Mouse (Mus musculus): ENCODE results near the gene Tapt1.

Gene Tapt1

GRCm38 (mm10) chr5:44234606-44235005 lies 8.2 kb upstream of the Tapt1 start:
- in situ Hi-C loops (cut with MseI, MboI), result no loop called here

DNA sequence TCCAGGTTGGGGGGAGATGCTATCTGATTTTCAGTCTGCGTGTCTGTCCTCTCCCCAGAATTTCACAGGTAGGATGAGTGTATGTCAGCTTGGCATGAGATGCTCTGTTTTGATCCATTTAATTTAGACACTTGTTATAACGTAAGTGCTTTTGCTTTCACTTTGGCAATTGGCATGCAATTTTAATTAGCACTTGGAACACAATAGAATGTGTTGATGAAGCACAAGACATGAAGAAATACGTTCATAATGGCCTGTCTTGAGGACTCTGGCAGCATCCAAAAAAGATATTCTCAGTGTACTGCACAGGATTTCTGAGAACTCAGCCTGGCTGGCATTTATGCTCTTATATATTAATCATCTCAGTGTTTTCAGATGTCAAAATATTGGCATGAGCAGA lies 7.5 kb upstream of the Tapt1 start:
- in situ Hi-C loops (cut with MseI, MboI), result no loop called here

- in situ Hi-C loops (cut with MseI, MboI), result no loop called here
Measured at GRCm38 (mm10) chr5:44228756-44229155, 2.3 kb upstream of the Tapt1 start.

- in situ Hi-C loops (cut with MseI, MboI), result no loop called here
Measured at GRCm38 (mm10) chr5:44228323-44228722, 1.9 kb upstream of the Tapt1 start.

DNA sequence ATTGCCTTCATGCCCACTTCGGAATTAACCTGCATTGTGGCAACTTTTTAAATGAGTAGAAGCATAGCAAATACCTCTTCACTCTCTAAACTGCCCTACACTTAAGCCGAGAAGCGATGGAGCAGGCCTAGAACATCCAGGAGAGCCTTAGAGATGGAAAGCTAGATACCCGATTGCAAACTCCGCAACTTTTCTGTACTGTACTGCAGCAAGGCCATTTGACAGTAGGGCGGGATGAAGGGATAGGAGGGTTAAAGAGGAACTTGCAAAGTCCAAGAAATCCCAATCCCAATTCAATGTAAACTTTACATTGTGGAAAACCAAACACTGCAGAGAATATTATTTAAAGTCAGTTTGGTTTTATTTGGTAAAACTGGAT lies 1.0 kb upstream of the Tapt1 start:
- in situ Hi-C loops (cut with MseI, MboI), result no loop called here

GRCm38 (mm10) chr5:44225911-44226520 lies 410 bp downstream of the Tapt1 start:
- in situ Hi-C loops (cut with MseI, MboI), result no loop called here

DNA sequence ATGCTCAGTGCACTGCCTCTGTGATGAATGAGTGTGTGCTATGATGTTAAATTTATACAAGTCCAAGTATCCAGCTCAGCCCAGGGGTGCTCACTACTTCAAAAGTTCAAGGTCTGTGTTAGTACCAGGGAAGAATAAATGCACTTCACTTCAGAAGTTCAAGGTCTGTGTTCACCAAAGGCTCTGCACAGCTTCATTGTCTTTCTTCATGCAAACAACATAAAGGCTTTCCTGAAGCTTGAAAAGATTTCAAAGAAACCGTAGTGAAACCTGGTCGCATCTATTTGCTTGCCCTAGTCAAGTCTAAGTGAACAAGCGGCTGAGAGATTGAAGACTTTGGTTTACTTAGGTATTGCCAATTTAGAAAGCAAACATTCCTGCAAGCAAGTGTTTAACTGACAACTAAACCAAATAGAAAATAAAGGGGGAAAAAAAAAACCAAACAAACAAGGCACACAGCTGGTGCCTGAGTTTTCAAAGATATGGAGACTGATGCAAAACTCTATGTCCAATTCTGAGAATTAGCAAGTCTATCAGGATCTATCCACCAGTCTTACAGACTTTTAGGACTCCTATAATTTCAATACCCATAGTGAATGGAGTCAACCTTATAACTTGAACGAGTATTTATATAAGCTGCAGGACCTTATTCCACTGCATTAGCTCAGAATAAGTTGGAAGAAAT lies 1.4 kb downstream of the Tapt1 start:
- in situ Hi-C loops (cut with MseI, MboI), result no loop called here

- in situ Hi-C loops (cut with MseI, MboI), result no loop called here
Measured at GRCm38 (mm10) chr5:44224251-44224650, 2.2 kb downstream of the Tapt1 start.

- in situ Hi-C loops (cut with MseI, MboI), result no loop called here
Measured at GRCm38 (mm10) chr5:44223341-44223881, 3.0 kb downstream of the Tapt1 start.

- in situ Hi-C loops (cut with MseI, MboI), result no loop called here
Measured at GRCm38 (mm10) chr5:44220430-44220829, 6.0 kb downstream of the Tapt1 start.

- in situ Hi-C loops (cut with MseI, MboI), result no loop called here
Measured at GRCm38 (mm10) chr5:44219871-44220270, 6.6 kb downstream of the Tapt1 start.

DNA sequence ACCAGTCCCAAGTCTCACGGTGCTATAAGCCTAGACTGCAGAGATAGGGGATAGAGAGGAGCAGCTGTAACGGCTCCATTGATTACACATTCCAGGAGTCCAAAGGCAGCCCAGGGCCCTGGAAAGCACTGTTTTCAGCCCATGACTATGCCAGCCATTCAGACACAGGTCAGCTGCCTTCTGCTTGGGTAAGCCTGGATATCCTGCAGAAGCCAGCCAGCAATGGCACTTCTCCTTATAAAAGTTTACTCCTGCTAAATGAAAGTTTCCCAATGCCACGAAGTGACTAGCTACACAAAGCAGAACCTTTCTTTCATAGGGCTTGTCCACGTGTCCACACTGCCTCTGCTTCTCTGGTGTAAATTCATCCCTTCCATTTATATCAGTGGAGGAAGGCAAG lies 7.9 kb downstream of the Tapt1 start:
- in situ Hi-C loops (cut with MseI, MboI), result no loop called here

- in situ Hi-C loops (cut with MseI, MboI), result no loop called here
Measured at GRCm38 (mm10) chr5:44217685-44218041, 8.8 kb downstream of the Tapt1 start.

DNA sequence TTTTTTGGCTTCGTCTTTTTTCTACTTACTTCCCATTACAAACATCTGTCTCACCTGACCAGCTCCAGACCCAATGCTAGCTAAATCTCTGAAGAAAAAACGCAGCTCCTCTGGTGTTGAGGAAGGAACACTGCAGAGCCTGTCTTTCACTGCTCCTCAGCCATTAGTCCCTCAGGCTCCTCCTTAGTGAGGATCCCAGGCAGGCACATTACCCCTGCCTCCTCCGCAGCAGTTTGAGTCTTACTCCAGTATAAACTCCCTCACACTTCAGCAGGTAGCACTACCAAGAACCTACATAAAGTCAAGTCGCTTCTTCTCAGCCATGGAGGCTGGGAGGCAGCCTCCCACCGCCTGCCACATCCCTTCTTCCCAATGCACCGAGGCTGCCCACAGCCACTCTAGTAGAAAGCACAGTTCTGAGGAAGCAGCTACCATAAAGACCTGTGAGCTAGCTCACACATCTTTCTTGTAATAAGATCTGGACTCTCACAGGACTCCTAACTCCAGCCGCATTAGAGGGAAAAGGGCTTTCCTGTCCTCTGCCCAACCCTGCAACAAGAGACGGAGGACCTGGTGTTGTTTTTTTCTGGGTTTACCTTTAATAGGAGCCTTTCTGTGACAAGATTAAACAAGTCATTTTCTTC lies 9.3 kb downstream of the Tapt1 start:
- in situ Hi-C loops (cut with MseI, MboI), result no loop called here

GRCm38 (mm10) chr5:44215118-44215517 lies 11.3 kb downstream of the Tapt1 start:
- in situ Hi-C loops (cut with MseI, MboI), result no loop called here

GRCm38 (mm10) chr5:44214025-44214424 lies 12.4 kb downstream of the Tapt1 start:
- in situ Hi-C loops (cut with MseI, MboI), result no loop called here

DNA sequence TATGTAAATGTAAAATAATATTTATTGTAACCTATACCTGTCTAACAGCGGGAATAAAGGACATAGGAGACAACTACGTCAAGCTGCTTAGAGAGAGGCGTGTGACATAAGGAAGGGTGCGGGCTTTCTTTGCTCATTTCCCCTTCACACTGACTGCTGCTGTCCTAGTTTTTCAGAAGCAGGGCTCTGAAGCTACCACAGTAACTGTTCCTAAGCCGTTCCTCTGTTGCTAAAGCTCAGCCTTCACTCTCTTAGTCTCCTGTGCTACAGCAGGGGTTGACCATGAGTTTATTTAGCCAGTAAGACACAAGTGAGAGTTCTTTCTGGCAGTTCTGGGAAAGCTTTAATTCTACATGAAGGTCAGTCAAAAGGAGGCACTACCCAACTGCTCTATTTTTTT lies 13.0 kb downstream of the Tapt1 start:
- in situ Hi-C loops (cut with MseI, MboI), result no loop called here

DNA sequence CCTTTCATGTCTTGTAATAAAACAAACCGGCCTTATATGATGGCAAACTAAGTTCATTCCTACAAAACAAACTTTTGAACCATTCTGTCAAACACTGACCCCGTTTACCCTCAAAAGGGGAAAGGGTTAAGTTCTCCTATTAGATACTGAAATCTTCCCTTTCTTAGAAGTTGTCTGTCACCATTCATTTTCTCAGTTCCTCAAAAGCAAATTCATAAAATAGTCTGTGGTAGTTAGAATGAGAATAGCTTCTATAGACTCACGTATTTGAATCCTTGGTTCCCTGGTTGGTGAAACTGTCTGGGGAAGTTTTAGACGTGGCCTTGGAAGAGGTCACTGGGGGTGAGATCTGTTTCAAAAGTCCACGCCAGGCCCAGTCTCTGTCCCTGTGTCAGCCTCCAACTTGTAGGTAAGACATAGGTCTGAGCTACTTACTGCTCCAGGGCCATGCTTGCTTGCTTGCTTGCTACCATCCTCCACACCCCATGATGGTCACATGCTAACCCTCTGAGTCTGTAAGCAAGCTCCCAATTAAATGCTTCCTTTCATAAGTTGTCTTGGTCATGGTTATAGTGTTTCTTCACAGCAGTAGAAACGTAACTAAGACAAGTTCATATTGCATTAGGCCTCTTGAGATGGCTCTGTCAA lies 14.5 kb downstream of the Tapt1 start:
- in situ Hi-C loops (cut with MseI, MboI), result no loop called here

- in situ Hi-C loops (cut with MseI, MboI), result no loop called here
Measured at GRCm38 (mm10) chr5:44207286-44207685, 19.1 kb downstream of the Tapt1 start.

- in situ Hi-C loops (cut with MseI, MboI), result no loop called here
Measured at GRCm38 (mm10) chr5:44206651-44207050, 19.8 kb downstream of the Tapt1 start.

DNA sequence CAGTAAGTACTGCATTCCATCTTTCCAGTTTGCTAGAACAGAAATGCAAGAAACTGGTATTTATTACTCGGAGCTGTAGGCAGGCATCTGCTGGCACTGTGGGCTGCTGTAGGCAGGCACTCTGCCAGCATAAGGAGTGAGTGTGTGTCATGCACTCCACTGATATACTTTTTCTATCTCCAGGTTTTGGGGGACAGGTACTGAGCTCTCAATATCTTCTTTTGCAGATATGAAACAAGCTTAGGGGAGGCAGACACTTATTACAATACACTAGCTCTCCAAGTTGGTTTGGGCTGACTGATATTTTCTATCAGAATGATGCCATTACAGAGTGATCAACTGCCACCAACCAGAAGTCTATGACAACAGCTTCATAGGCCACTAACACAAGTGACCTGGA lies 23.0 kb downstream of the Tapt1 start:
- in situ Hi-C loops (cut with MseI, MboI), result no loop called here

GRCm38 (mm10) chr5:44201665-44202064 lies 24.8 kb downstream of the Tapt1 start:
- in situ Hi-C loops (cut with MseI, MboI), result no loop called here

DNA sequence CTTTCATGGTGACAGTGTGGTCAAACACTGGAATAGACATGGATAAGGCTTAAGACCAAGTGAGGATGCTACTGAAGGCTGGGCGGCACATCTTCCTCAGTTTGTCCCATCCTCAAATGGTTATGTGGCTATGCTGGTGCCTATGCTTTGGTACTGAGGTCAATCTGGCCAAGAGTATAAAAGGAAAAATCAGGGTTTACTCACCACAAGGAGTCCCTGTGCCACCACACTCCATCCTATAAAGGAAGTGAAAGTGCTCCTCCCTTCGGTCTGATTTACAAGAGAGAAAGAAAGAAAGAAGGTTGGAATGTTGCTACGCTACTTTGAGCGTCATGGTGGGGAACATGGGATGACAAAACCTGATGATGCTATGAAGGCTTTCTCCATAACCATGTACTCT lies 27.3 kb downstream of the Tapt1 start:
- in situ Hi-C loops (cut with MseI, MboI), result no loop called here
